Mouse (Mus musculus): ENCODE measurements at regions not wholly inside any gene's neighbourhood (a gene's known extent, or its start where the extent isn't known, plus 50 kb on each side); places are given as distances from the start of the nearest gene placed in this dataset.

DNA sequence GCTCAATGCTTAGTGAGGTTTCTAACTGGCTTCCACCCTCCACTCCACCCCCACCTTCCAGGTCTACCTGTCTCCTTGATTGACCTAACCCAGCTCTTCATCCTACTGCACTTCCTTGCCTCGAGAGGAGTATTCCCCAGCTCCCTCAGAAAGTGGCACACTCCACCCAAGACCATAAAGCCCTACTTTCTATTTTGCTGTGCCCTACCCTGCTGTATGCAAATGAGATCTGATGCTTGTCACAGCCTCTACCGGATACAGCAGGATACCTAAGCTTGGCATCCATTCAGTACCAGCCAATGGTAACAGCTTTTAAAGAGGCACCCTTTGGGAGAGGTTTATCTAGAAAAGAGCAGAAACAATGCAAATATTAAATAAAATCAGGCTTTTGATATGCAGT is 92.1 kb upstream of the Rreb1 start:
- no peak for ATAC-seq (replicated peaks; ENCODE audit: poor library complexity)

DNA sequence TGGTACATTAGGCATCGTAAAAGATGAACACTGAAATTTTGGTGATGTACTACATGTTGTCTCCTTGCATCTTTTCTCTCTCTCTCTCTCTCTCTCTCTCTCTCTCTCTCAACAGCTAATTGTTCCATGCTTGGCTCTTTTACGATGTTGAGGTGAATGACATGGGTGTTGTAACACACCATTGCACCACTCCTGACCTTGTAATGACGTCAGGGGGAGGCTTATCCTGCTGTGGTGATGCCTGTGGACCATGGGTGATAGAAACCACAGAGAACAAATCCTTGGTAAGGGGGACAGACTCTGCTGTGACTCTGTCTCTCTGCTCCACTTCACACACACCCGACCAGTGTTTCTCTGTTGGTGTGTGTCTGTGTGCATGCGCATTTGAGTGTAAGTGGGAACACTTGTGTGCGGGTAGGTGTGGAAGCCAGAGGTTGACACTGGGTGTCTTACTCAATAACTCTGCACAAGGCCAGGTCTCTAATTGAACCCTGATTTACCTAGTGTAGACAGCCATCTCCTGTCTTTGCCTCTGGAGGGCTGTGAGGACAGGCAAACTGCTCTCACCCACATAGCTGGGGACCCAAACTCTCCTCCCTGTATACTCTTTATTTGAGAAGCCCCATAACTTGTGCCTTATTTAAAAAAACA is 88.9 kb upstream of the Rreb1 start:
- ATAC-seq (replicated peaks; ENCODE audit: poor library complexity), result peak; percentile 78

GRCm38 (mm10) chr13:37691855-37692445 is 86.2 kb upstream of the Rreb1 start:
- peak; percentile 58 for ATAC-seq (replicated peaks; ENCODE audit: poor library complexity)

DNA sequence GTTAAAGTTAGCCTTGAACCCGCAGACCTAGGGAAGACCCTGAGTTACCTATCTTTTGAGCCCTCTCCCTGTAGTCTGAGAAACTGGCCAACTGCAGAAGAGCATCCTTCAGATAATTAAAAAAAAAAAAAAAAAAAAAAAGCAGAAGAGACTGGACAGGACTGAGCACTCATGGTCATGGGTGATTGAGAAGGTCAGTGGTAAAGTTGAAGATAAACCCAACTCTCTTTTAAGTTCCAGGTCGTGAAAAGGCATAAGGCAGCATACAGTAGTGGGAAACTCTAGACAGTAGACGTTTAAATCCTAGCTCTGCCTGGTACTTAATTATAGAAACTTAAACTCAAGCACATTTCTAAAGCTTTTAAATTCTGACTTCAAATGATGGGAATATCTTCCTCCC is 84.6 kb upstream of the Rreb1 start:
- no peak for ATAC-seq (replicated peaks; ENCODE audit: poor library complexity)

- peak; percentile 23; the same call in 1 of the 2 replicates for ATAC-seq (replicated peaks; ENCODE audit: poor library complexity)
These were observed 73.7 kb upstream of the Rreb1 start for GRCm38 (mm10) chr13:37704475-37704874.

- peak; percentile 72 for ATAC-seq (replicated peaks; ENCODE audit: poor library complexity)
These were observed 72.7 kb upstream of the Rreb1 start for GRCm38 (mm10) chr13:37705482-37705881.

GRCm38 (mm10) chr13:37710913-37711312 is 67.3 kb upstream of the Rreb1 start:
- ATAC-seq (replicated peaks; ENCODE audit: poor library complexity), result no peak

GRCm38 (mm10) chr13:37712908-37713496 is 65.2 kb upstream of the Rreb1 start:
- peak; percentile 52 for ATAC-seq (replicated peaks; ENCODE audit: poor library complexity)

DNA sequence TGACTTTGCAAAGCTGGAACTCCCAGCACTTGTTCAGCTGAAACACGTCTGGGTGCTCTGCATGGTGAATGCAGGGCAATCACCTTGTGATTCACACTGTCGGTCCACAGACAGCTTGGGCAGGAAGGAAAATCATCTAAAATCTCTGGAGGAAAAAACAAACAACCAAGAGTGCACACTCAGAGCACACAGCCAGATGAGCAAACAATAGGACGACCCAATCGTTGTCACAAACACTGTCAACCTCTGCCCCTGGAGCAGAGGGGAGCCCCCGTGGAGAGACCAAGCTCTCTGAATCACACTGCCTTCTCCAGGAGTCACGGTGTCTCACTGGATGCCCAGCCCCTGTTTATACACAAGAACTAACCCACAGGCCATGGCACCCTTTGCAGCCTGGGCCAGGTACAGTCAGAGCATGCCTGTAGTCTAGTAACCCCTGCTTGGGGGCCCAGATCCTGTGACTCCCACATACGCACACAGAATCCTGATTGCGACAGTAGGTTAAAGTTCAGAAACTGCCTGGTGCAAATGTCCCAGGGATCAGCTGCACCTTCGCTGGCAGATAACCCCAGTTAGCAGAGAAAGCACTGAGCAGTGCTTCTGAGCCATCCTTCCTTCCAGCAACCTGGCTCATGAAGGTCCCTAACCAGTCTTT is 63.0 kb upstream of the Rreb1 start:
- no peak for ATAC-seq (replicated peaks; ENCODE audit: poor library complexity)

DNA sequence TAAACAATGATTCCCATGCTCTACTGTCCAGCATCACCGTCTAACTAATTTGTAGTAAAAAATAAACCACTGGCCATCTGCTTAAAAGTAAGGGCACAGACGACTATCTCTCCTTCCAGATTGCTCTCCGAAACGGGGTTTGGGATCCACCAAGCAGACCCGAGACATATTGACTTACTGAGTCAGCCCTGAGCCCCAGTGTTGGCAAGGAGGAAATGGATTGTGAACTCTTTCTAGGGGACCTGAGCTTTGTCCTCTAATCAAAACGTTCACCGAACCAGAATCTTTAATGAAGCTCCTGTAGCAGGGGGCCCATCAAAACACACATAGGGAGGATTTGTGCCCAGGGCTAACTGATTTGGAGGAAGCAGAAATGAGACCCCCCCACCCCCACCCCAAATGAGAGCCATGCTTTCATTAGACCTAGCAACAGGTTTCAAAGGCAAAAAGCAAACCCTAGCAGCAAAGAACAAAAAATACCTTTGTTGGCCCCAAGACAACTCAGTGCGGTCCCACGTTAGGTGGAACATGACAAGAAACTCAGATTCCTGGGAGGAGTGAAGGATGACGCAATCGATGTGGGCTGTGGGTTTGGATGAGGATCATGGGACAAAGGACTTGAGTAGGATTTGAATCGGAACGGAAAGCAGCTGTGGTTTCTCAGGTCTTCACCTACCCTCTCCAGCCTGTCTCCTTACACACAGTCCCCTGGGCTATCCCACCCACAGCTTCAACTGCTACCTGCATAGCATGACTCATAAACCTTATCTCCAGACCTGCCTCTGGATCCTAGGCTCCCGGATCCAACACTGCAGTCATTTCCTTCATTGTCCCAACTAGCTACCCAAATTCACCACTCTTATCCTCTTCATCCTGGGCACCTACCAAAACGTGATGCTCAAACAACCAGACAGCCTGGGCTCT is 62.2 kb upstream of the Rreb1 start:
- ATAC-seq (replicated peaks; ENCODE audit: poor library complexity), result no peak

DNA sequence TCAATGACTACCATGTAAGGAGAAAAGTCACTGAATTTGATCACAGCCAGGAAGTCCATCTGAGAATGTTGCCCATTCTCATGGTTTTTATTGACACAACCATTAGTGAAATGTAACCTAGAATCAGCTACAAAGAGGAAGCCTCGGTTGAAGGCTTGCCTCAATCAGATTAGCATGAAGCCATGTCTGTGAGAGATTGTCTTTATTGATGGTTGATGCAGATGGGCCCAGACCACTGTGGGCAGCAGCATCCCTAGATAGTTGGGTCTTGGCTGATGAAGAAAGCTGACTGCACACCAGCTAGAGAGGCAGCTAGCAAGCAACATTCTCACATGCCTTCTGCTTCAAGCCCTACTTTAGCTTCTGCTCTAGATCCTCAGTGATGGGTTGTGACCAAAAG is 60.4 kb upstream of the Rreb1 start:
- ATAC-seq (replicated peaks; ENCODE audit: poor library complexity), result no peak

- ATAC-seq (replicated peaks; ENCODE audit: poor library complexity), result peak; percentile 92
These were observed 59.8 kb upstream of the Rreb1 start for GRCm38 (mm10) chr13:37718364-37718763.
